Mouse (Mus musculus): ENCODE data around the gene Trim71. TPM values are rescaled to one million over a fixed set of nuclear protein-coding genes. Genes with fewer than 3 reads are reported as not detected.
"Not testable (repeated sequence)": the region's sequence is repeated elsewhere in the genome, so short reads cannot be mapped to it uniquely, and the experiment has no call there.

Gene Trim71
- polyA plus RNA-seq, 1 experiment from 2014 or later: 0.15 TPM

DNA sequence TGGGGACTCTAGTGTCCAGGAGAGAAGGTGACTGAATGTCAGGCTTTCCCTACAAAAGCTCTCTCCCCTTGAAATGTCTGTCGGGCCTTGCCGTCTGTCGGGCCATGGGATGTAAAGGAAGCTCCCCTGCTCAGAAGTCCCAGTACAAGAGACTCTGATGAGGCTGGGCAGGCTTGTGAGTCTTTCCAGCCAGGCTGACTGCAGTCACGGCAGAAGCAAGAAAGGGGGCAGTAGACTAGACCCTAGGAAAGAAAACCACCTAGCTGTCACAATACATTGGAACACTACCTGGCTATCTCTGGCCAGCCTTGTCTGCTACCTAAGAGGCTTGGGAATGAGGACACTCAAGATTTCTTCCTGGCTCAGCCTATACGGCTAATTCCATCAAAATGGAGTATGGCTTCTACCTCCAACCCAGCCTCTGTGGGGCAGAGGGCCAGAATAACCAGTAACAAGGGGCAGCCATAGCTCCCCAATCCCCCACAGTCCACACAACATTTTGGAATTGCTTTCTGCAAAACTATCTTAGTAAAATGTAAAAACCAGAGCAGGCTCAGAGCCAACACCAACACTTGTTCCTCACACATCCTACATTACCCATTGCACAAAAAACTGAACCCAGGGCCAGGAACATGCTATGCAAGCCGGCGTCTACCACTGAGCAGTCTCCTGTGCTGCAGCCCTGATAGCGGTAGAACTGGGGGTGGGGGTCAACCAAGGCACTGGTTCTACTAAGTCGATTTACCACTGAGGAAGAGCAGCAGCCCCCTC, 29.2 kb downstream of the Trim71 start:
- no peak overlapping the region for H3K9ac ChIP-seq
- H3K4me2 ChIP-seq: no peak overlapping the region

DNA sequence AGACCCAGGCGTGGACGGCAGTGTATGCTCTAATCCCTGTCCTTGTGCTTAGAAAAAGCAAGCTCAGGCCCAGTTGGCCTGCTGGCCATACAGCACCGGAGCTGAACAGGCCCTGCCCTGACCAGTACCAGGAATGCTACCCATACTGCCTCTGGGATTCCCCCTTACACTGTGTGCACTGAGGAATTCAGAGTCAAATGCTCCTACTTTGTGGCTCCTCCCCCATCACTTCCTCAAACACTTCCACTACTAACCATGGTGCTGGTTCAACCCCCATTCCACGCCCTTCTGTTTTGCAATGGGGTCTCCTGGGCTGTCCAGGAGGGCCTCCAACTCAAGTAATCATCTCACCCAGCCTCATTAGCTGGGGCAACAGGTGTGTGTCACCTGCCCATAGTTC, 30.3 kb downstream of the Trim71 start:
- no peak overlapping the region for H3K4me3 ChIP-seq
- H3K9me3 ChIP-seq: no peaks in the 10 kb centered on the region
- no peak overlapping the region for H3K4me2 ChIP-seq
- no peak overlapping the region for H3K27ac ChIP-seq
- no peak for ATAC-seq (replicated peaks)
- H3K27me3 ChIP-seq (replicated peaks): no peaks in the 10 kb centered on the region
- 72% methylated on average over 4 of the region's 4 CpGs for WGBS
- H3K9ac ChIP-seq: no peak overlapping the region
- no peaks in the 10 kb centered on the region for H3K4me1 ChIP-seq
- H3K36me3 ChIP-seq (replicated peaks): no peaks in the 10 kb centered on the region

More for the DNA sequence above, 29.2 kb downstream of the Trim71 start:
- Histone ChIP-seq H3K9me3 (no peaks in the 10 kb centered on the region), H3K27me3 (replicated peaks) (no peaks in the 10 kb centered on the region), H3K36me3 (replicated peaks) (no peaks in the 10 kb centered on the region), H3K4me3 (no peak overlapping the region), H3K4me1 (no peaks in the 10 kb centered on the region), H3K27ac (no peak overlapping the region)
- no peak for ATAC-seq (replicated peaks)
- 83% methylated on average over 9 of the region's 9 CpGs for WGBS

DNA sequence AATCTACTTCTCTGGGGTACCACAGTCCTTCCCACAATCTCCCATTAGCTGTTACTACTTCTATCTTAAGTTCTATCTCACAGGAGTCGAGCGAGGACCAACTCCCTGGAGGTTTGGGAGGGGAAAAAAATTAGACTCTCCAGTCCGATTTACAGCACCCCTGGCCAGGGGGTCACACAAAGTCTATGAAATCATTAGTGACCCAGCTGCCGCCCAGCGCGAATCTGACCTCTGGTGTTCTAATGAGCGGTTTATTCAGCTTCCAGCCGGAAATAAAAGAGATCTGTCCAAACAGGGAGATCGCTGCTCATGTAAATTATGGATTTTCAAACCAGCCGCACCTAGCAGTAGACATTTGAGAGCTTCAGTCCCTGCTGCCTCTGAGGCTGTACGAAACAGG, 32.9 kb downstream of the Trim71 start:
- Histone ChIP-seq H3K27me3 (replicated peaks) (no peaks in the 10 kb centered on the region; the same call in 1 of the 2 replicates), H3K4me2 (no peak overlapping the region), H3K4me1 (peaks cover 12% of the 10 kb centered on the region), H3K4me3 (no peak overlapping the region), H3K9me3 (no peaks in the 10 kb centered on the region), H3K27ac (no peak overlapping the region), H3K9ac (no peak overlapping the region), H3K36me3 (replicated peaks) (no peaks in the 10 kb centered on the region)
- ATAC-seq (replicated peaks): no peak
- 31% methylated on average over 11 of the region's 11 CpGs for WGBS

DNA sequence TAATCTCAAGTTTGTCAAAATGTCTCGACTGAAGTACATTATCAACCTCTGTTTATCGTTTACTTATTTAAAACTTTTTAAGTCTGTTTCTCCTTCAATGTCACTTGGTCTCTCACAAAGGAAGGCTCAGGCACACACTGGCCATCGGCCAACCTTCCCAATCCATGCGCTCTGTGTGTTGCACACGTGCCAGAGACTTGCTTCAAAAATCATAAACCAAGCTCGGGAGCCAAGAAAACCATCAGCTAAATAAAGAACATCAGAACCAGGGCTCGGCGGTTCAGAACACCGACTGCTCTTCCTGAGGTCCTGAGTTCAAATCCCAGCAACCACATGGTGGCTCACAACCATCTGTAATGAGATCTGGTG, 35.5 kb downstream of the Trim71 start:
- WGBS: 43% methylated on average over 9 of the region's 9 CpGs

DNA sequence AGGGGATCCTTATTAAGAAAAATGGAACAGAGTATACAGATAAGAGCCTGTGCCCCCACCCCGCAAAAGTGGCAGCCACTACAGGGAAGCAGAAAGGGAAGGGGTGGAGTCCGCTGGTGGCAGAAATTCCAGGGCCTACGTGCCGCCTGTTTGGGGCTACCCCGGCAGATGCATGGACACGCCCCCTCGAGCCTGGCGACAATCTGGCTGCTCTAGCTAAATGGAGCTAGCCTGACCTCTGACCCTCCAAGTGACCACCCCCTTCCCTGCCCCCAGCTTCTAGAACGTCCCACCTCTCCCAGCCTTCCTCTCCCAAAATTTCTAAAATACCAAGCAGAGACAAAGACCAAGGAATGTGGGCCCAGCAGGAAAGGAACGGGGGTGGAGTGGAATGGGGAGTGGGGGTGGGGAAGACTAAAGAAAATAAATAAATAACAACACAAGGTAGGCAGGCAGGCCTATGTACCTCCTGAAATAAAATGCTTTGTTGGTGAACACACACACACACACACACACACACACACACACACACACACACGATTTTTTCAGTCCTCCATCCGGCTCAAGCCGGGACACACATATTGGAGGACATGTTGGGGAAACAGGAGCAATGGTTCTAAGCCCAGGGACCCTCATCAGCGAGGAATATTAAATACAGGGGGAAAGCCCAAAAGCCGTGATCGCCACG, 36.0 kb downstream of the Trim71 start:
- no peak overlapping the region for H3K4me3 ChIP-seq
- H3K36me3 ChIP-seq (replicated peaks): no peaks in the 10 kb centered on the region
- H3K4me1 ChIP-seq: peaks cover 20% of the 10 kb centered on the region
- no peaks in the 10 kb centered on the region for H3K9me3 ChIP-seq
- no peak overlapping the region for H3K9ac ChIP-seq
- ATAC-seq (replicated peaks): no peak
- WGBS: 16% methylated on average over 17 of the region's 17 CpGs
- no peak overlapping the region for H3K4me2 ChIP-seq
- no peak overlapping the region for H3K27ac ChIP-seq
- no peaks in the 10 kb centered on the region; the same call in 1 of the 2 replicates for H3K27me3 ChIP-seq (replicated peaks)

More for the DNA sequence above, 35.5 kb downstream of the Trim71 start:
- H3K9ac ChIP-seq: no peak overlapping the region
- ATAC-seq (replicated peaks): no peak
- H3K9me3 ChIP-seq: no peaks in the 10 kb centered on the region
- H3K27me3 ChIP-seq (replicated peaks): no peaks in the 10 kb centered on the region; the same call in 1 of the 2 replicates
- no peaks in the 10 kb centered on the region for H3K36me3 ChIP-seq (replicated peaks)
- no peak overlapping the region for H3K27ac ChIP-seq
- peaks cover 20% of the 10 kb centered on the region for H3K4me1 ChIP-seq
- no peak overlapping the region for H3K4me3 ChIP-seq
- no peak overlapping the region for H3K4me2 ChIP-seq

DNA sequence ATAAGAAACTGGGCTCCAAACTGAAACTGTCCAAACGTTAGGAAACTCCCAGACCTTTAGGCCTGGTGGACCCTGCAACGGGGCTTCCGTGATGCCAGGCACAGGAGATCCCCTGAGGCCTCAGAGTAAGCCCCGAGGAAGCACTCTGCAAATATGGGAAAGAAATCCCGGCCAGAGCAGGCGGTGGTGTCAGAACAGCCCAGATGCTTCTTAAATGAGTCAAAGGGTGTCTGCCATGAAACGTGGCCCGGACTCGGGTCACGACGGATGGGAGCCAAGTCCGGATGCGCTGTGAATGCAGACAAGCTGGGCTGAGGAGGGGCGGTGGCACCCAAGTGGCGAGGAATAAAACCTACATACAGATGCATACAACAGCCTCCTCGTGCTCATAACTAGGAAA, 37.1 kb downstream of the Trim71 start:
- H3K36me3 ChIP-seq (replicated peaks): no peaks in the 10 kb centered on the region
- H3K27me3 ChIP-seq (replicated peaks): no peaks in the 10 kb centered on the region; the same call in 1 of the 2 replicates
- H3K9ac ChIP-seq: no peak overlapping the region
- peaks cover 20% of the 10 kb centered on the region for H3K4me1 ChIP-seq
- no peaks in the 10 kb centered on the region for H3K9me3 ChIP-seq
- H3K4me3 ChIP-seq: no peak overlapping the region
- H3K4me2 ChIP-seq: peak overlapping the region; percentile 15; the same call in 1 of the 2 replicates
- H3K27ac ChIP-seq: no peak overlapping the region
- ATAC-seq (replicated peaks): no peak
- 4% methylated on average over 16 of the region's 16 CpGs for WGBS

DNA sequence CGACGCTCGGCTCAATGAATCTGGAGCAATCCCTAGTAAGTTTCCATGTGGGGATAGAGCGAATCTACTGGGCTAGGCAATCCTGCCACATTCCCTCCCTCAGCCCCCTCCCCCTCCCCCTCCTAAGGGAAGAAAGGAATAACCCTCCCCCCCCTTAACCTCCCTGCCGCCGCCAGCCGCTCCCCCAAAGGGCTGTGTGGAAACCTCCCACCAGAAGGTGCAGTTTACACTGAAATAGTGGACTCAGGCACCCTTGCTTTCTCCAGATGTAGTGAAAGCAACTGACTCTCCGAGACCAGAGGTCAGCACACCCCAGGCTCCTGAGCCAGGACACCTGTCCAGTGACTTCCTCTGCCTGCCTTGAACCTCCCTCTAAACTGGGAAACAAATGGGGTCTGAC, 37.6 kb downstream of the Trim71 start:
- Histone ChIP-seq H3K9ac (no peak overlapping the region), H3K4me1 (peaks cover 20% of the 10 kb centered on the region), H3K27ac (no peak overlapping the region), H3K27me3 (replicated peaks) (no peaks in the 10 kb centered on the region; the same call in 1 of the 2 replicates), H3K4me2 (0 out of 2 replicates have a peak overlapping the region, but pooled peaks have one; percentile 15), H3K36me3 (replicated peaks) (no peaks in the 10 kb centered on the region), H3K9me3 (no peaks in the 10 kb centered on the region), H3K4me3 (no peak overlapping the region)
- WGBS: 11% methylated on average over 8 of the region's 8 CpGs
- ATAC-seq (replicated peaks): no peak

DNA sequence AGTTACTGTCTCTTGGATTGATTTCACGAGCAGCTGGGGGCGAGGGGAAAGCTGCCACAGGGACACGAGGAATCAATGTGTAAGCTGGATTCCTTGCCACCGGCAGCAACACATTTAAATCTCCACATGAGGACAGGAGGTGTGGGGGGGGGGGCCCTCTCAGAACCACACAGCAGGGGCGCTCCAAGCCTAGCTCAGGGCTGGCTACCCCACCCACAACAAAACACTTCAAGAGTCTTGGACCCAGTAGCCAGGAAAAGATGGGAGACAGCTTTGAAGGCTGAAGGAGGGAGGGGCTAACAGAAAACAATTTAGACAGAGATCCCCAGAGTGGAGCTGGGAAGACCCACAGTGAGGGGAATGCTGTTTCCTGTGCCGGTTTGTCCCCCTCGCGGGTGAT, 38.3 kb downstream of the Trim71 start:
- ATAC-seq (replicated peaks): no peak
- no peaks in the 10 kb centered on the region for H3K36me3 ChIP-seq (replicated peaks)
- no peak overlapping the region for H3K27ac ChIP-seq
- peaks cover 20% of the 10 kb centered on the region for H3K4me1 ChIP-seq
- no peaks in the 10 kb centered on the region for H3K9me3 ChIP-seq
- WGBS: 9% methylated on average over 8 of the region's 8 CpGs
- H3K27me3 ChIP-seq (replicated peaks): no peaks in the 10 kb centered on the region; the same call in 1 of the 2 replicates
- no peak overlapping the region for H3K4me3 ChIP-seq
- H3K4me2 ChIP-seq: no peak overlapping the region
- no peak overlapping the region for H3K9ac ChIP-seq

DNA sequence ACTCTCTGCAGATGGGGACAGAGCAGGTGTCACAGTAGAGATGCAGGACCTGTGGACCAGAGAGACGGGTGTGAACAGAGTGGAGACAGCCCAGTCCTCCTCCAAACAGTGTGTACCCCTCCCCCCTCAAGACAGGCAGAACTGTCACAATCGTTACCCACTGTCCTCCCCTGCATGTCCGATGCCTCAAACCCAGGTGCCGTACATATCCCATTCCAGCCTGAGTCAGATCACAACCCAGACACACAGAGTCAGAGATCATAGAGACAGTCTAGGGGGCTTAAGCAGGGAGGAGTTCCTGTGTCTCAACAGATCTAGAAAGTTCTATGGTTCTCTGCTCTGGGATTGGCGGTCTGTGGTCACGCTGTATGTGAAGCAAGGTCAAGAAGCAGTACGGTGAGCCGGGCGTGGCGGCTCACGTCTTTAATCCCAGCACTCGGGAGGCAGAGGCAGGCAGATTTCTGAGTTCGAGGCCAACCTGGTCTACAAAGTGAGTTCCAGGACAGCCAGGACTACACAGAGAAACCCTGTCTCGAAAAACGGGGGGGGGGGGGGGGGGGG, 39.0 kb downstream of the Trim71 start:
- Histone ChIP-seq H3K27ac (no peak overlapping the region), H3K9ac (no peak overlapping the region), H3K4me2 (no peak overlapping the region), H3K4me3 (no peak overlapping the region), H3K27me3 (replicated peaks) (no peaks in the 10 kb centered on the region; the same call in 1 of the 2 replicates), H3K36me3 (replicated peaks) (no peaks in the 10 kb centered on the region), H3K4me1 (peaks cover 20% of the 10 kb centered on the region), H3K9me3 (no peaks in the 10 kb centered on the region)
- ATAC-seq (replicated peaks): no peak
- WGBS: 86% methylated on average over 15 of the region's 15 CpGs

DNA sequence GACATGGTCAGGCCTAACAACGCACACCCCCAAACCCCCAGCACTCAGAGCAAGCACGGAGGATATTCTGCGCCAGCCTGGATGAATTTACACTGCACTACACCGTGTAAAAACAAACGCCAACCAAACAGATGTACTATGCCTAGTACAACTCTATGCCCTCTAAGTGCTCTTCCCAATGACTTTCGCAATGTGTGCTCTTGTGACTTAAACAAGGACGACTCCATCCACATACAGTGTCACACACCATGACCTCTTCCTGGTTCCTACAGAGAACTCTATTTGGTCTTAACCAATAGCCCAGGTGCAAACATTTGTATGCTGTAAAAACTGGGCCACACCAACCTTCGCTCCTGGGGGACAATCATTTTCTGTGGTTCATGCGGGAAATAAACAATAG, 41.7 kb downstream of the Trim71 start:
- 92% methylated on average over 9 of the region's 9 CpGs for WGBS
- Histone ChIP-seq H3K27ac (no peak overlapping the region), H3K4me2 (no peak overlapping the region), H3K36me3 (replicated peaks) (no peaks in the 10 kb centered on the region), H3K9me3 (no peaks in the 10 kb centered on the region), H3K9ac (no peak overlapping the region), H3K27me3 (replicated peaks) (no peaks in the 10 kb centered on the region; the same call in 1 of the 2 replicates), H3K4me1 (peaks cover 16% of the 10 kb centered on the region), H3K4me3 (no peak overlapping the region)
- ATAC-seq (replicated peaks): no peak

DNA sequence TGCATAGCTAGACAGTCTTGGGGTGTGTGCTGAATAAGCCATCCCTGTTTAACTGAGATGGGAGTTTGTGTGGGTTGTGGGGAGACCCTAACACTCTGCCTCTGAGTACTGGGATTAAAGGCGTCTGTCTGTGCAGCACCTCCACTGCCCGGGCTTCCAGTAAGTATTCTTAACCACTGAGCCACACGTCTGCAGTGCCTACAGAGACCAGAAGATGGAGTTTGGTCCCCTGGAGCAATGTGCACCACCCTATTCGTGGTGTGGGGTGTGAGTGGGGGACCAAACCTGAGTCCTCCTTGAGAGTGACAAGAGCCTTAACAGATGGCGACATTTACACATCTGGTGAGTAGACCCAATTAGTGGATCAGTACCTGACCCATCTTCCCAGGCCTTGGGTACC, 42.1 kb downstream of the Trim71 start:
- ATAC-seq (replicated peaks): no peak
- no peak overlapping the region for H3K27ac ChIP-seq
- H3K4me3 ChIP-seq: no peak overlapping the region
- H3K27me3 ChIP-seq (replicated peaks): no peaks in the 10 kb centered on the region; the same call in 1 of the 2 replicates
- no peak overlapping the region for H3K9ac ChIP-seq
- H3K4me1 ChIP-seq: peaks cover 14% of the 10 kb centered on the region
- H3K4me2 ChIP-seq: no peak overlapping the region
- no peaks in the 10 kb centered on the region for H3K9me3 ChIP-seq
- 49% methylated on average over 5 of the region's 5 CpGs for WGBS
- no peaks in the 10 kb centered on the region for H3K36me3 ChIP-seq (replicated peaks)

DNA sequence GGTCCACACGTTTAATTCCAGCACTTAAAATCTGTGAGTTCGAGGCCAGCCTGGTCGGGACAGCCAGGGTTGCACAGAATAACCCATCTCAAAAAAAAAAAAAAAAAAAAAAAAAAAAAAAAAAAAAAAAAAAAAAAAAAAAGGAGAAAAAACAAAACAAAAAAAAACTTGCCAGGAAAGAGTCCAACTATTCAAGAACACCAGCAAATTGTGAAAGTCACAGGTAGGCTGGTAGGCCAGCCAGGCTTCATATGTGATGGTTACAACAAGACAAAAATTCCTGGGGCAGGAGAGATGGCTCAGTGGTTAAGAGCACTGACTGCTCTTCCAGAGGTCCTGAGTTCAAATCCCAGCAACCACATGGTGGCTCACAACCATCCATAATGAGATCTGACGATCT, 43.6 kb downstream of the Trim71 start:
- not testable (repeated sequence) for H3K9me3 ChIP-seq; H3K27ac ChIP-seq; H3K4me3 ChIP-seq; H3K9ac ChIP-seq; H3K27me3 ChIP-seq (replicated peaks); H3K4me1 ChIP-seq; ATAC-seq (replicated peaks); H3K36me3 ChIP-seq (replicated peaks); H3K4me2 ChIP-seq
- WGBS: 80% methylated on average over 4 of the region's 4 CpGs
